Mouse (Mus musculus): ENCODE measurements around the gene Hecw2.

The Hecw2 gene

DNA sequence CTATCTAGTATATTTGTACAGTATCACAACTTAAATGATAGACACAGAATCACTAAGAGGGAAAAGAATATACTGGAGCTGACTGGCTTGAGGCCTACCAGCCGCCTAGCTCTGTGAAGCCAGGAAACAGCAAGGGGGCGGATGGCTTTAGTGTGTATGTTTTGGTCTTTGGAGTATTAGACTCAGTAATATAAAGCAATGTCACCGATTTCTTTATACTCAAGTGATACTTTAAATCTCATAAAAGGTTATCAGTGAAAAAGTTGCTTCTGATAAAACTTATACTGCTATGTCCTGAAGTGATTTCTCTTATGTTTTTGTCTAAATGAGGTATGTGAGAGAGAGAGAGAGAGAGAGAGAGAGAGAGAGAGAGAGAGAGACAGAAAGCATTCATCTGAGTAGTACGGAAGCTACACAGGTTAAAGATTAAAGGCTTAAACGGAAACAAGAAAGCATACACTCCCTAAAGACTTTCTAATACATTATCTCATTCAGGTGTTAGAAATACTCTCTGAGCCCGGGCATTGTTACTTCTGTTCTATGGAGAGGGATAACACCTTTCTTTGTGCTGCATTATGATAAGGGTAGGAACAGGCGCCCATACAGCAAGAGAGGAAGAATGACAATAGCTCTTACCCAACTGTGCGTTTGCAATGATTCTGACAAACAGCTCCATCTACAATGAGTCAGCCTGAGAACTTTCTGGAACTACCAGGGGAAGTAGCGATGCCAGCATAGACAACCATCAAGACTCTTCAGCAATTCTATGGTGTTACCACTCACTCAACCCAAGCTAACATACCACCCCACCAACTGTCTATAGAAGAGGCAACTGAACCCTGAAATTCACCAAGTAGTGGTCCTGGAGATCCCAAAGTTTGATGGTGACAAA lies 370.3 kb downstream of the Hecw2 start:
- DNase-seq, result peak; percentile 49

DNA sequence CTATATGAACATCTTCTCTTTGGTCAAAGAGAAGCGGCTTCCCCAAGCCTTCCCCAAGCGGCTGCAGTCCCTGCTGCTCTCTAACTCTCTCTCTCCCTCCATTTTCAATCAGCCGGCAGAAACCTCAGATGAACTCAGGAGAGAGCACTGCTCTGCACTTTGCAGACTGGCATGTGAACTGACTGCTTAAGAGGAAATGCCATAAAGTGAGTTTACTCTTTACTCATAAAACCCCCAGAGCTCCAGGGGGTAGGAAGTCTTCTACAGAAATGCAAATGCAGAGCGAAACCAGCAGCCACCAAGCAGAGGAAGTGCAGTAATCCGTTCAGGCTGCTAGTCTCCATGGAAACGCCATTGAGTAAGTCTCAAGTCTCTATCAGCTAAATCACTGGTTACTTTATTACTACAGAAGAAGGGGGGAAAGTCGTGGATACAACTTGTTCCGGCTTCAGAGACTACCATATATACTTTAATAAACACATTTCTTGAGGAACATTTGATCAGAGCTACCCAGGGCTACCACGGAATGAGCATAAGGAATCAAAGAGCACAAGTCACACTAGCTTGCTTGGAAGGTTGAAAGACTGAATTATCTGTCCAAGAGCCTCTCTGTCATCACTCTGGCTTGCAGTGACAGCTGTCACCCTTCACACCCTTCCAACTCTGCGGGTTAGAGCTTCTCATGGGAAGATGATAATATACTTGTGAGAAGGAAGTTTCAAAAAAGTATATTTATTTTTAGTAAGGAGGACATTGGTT lies 371.1 kb downstream of the Hecw2 start:
- DNase-seq, result peak; percentile 82

DNA sequence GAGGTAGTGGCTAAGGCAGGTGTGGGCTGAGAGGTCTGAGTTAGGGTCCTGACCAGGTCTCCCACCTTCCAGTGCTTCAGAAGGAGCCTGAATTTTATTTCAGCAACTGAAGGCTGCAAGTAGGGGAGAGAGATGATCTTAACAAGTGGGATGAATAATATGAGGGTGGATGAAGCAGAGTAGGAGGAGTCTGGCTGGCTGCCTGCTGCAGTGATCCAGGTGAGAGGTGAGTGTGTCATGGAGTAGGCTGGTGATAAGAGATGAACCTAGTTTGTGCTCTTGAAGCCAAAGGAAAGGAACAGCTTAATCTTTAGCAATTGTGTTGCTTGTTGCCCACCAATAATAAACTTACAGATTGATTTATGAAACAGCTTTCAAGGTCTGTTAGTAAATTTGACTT lies 373.0 kb downstream of the Hecw2 start:
- no peak for DNase-seq

GRCm38 (mm10) chr1:53820041-53820632 lies 374.8 kb downstream of the Hecw2 start:
- peak; percentile 32 for DNase-seq

DNA sequence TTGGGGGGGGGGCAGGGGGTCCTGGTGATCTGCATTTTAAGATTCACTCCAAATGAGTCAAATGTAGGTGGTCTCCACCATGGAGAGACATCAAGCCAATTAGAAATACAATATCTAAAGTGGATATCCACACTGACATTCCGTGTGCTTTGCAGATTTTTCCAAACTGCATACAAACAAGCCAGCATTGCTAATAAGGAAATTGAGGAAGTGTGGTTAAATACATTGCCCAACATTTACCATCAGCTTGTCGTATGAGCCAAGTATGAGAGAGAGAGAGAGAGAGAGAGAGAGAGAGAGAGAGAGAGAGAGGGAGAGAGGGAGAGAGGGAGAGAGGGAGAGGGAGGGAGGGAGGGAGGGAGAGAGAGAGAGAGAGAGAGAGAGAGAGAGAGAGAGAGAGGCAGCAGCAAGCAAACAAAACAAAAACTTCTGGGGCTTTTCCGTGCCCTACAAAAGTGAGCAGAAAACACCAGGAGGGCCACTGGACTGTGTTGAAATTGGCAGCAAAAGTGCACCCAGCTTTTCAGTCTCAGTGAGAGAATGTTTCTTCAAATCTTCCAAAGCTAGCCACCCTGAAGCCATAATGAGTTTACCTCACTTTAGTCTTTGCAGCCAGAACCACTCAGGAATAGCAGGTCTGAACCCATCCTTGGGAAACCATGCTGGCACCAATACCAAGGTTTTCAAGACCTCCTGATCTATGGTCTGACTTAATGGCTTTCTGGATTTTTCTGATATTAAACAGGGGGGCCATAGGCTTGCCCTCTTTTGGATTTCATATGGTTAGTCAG lies 376.7 kb downstream of the Hecw2 start:
- no peak for DNase-seq

GRCm38 (mm10) chr1:53816353-53816752 lies 378.6 kb downstream of the Hecw2 start:
- DNase-seq, result no peak

DNA sequence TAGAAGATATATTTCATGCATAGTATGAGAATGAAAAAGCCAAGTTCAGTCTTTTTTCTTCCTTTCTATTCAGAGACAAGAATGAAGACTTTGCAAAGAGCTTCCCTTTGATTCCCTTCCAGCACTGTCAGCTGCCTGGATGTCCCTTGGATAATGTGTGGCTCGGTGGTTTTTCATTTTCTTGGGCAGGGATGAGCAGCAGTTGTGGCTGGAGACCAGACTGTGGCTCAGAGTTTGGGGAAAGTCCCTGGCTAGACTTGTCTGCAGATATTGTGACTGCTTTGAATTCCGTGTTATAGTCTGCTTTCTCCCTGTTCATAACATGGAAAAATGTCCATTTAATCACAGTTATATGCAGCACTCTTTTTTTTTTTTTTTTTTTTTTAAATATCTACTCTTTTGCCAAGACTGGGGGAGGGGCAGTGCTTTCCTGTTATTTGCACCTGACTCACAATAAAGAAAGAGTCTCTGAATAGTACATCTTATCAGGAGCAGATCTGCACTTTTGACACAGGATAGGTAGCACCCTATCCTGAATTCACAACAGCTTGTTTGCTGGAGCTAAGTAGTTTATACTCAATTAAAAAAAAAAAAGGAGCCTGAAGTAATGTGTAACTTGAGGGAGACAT lies 380.8 kb downstream of the Hecw2 start:
- no peak for DNase-seq

- no peak for DNase-seq
Observed at GRCm38 (mm10) chr1:53811919-53812318, 383.0 kb downstream of the Hecw2 start.

- no peak for DNase-seq
Observed at GRCm38 (mm10) chr1:53808229-53808628, 386.7 kb downstream of the Hecw2 start.

- no peak for DNase-seq
Observed at GRCm38 (mm10) chr1:53797811-53798210, 397.2 kb downstream of the Hecw2 start.

DNA sequence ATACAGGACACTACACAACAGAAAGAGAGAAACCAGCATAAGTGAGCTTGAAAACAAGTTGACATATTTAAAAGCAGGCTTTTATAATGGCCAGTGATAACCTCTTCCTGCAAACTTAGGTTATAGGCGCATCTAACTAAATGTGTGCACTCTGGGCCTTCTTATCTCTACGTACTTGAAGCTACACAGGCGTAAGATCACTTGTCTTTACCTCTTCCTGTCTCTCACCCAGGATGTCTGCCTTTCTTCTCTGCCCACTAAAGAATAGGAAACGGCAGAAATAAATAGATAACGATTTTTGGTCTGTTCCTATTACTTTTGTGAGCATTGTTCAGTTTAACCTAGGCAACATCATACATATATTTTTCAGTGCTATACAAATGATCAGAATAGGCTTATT lies 397.9 kb downstream of the Hecw2 start:
- DNase-seq, result no peak

GRCm38 (mm10) chr1:53796271-53796670 lies 398.7 kb downstream of the Hecw2 start:
- DNase-seq, result no peak

- no peak for DNase-seq
Observed at GRCm38 (mm10) chr1:53795591-53795990, 399.4 kb downstream of the Hecw2 start.

DNA sequence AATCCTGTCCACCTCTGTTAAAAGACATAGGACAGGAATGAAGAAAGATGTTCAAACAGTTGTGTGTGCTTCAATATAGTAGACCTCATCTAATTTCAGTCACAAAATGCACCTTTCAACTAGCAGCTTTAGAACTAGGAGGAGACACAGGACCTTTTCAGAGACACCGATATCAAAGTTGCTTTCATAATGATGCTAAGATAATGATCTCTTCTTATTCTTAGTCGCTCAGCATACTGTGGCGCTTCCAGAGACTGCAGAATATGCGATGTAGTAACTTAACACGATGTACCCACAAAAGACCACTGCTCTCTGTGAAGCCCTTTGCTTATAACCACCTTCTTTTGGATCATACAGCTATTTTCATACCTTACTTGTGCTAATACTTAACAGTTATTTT lies 399.9 kb downstream of the Hecw2 start:
- no peak for DNase-seq

GRCm38 (mm10) chr1:53794279-53794678 lies 400.7 kb downstream of the Hecw2 start:
- no peak for DNase-seq

DNA sequence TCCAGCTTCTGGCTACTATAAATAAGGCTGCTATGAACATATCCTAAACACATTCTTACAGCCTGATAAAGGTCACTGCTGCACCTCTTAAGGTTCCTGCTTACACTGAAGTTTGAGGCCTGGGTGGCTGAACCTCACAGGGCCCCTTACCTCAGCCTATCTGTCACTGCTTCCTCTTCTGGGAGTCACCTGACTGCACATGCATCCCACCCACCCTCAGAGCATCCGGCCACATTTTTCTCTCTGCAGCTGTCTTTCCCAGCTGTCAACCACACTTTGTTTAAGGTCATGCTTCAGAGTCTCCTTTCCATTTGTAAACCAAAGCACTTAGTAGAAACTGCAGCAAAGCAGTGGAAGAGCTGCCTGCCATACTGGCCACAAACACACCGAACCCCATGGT lies 403.6 kb downstream of the Hecw2 start:
- peak; percentile 60 for DNase-seq

- peak; percentile 97 for DNase-seq
Observed at GRCm38 (mm10) chr1:53784721-53785418, 410.1 kb downstream of the Hecw2 start, which contains the start of gene Stk17b. Gene Stk17b, minus strand, starts transcription at chr1:53785224.

- DNase-seq, result peak; percentile 56
Observed at GRCm38 (mm10) chr1:53784291-53784720, 410.7 kb downstream of the Hecw2 start.

DNA sequence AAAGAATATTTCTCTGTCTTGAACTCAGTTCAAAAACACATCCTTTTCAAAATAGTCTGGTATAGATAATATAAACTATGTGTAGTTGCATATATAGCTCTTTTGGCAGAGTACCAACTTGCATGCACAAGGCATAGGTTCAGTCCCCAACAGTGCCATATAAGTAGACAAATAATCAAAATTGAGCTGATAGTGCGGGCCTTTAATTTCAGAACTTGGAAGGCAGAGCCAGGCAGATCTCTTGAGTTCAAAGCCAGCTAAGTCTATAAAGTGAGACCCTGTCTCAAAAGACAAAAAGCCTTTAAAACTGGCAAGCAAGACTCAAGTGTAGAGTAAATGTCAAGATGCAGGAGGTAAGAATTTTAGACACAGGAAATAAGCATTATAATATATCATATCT lies 412.0 kb downstream of the Hecw2 start:
- DNase-seq, result no peak

DNA sequence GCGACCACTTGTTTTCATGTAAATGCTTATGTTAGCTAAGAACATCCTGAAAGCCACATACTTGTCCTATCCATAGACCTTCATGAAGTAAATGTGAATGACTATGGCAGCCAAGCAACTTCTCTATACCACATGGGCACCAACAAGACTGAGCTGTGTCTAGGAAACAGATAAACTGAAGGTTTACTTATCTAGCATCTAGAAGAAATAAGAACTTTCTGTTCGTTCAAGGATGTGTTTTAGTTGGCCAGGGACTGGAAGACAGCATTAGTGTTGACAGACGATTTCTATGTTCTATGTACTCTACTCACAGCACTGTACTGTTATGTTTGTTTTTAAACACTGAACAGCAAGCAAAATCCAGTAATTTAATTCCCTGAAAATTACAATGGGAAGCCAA lies 412.9 kb downstream of the Hecw2 start:
- DNase-seq, result no peak

DNA sequence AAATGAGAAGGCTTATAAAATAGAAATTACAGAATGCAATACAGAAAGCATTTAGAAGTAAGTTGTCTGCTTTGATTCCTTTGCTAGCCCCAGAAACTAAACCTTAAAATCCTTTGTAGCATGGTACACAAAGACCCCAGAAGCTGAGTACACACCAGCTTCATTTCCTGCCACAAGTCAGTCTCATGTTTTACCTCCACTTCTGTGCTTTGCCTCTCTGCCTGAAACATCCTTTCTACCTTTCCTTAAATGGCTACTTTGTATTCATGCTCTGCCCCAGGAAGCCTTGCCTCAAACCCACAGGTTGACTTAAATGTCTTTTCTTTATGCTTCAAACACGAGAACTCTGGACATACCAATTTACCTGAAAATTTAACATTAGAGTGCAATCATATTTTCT lies 413.7 kb downstream of the Hecw2 start:
- no peak for DNase-seq

Measured in lung, postnatal 36 days (tissue).